Mouse (Mus musculus) kidney, adult 2 months (tissue): Measurements from ENCODE around the gene Adra2c. TPM values are rescaled to one million over a fixed set of nuclear protein-coding genes. Genes with fewer than 3 reads are reported as not detected.

Source experiments
- DNase-seq: peaks from one replicate; pipeline ENCODE4 v3.0.0; 2021
- H3K27ac ChIP-seq: fragments of 200-500 bp; 2 replicates; pipeline ENCODE4 v1.5.1; 2012; ENCODE audit warnings: low read depth, low read length, control low read depth, inconsistent platforms; ENCODE audit not compliant: insufficient read depth
- H3K27me3 ChIP-seq: fragments of 200-500 bp; replicated peaks from 2 replicates; pipeline ENCODE4 v1.6.1; 2012; ENCODE audit warnings: mild to moderate bottlenecking, moderate library complexity, low read length, inconsistent platforms; ENCODE audit not compliant: control insufficient read depth, insufficient read depth
- H3K36me3 ChIP-seq: fragments of 200-500 bp; 2 replicates; pipeline ENCODE4 v1.6.1; 2012; ENCODE audit warnings: mild to moderate bottlenecking, moderate library complexity, low read length, inconsistent platforms; ENCODE audit not compliant: control insufficient read depth, insufficient read depth
- H3K4me1 ChIP-seq: fragments of 200-500 bp; 2 replicates; pipeline ENCODE4 v1.6.1; 2011; ENCODE audit warnings: low read length; ENCODE audit not compliant: control insufficient read depth, insufficient read depth
- H3K4me3 ChIP-seq: fragments of 200-500 bp; 2 replicates; pipeline ENCODE4 v1.5.1; 2011; ENCODE audit warnings: mild to moderate bottlenecking, low read depth, low read length, control low read depth; ENCODE audit not compliant: insufficient read depth
- CTCF ChIP-seq: fragments of 200-500 bp; conservative IDR thresholded peaks from 2 replicates; pipeline ENCODE4 v1.5.1; 2011; ENCODE audit warnings: low read depth, mild to moderate bottlenecking, control low read depth, low read length, moderate library complexity, mixed read lengths; ENCODE audit not compliant: insufficient read depth, insufficient read length
- POLR2A ChIP-seq: fragments of 200-500 bp; IDR thresholded peaks from one replicate; pipeline ENCODE4 v1.6.1; 2011; ENCODE audit warnings: low read depth, low read length, control low read depth
- WGBS: fragments of 180-500 bp; shearing (Covaris S2); methylation state at CpG from one replicate; pipeline ENCODE4 v1.1.7; 2018; 5-methylcytosine and 5-hydroxymethylcytosine counted together
- polyA plus RNA-seq: library from polyadenylated mRNA; depleted of rRNA; stranded (reverse); fragments of >200 nt; gene quantifications from 2 replicates; pipeline ENCODE4 v1.2.3, GENCODE M21; 2012

Gene Adra2c
- polyA plus RNA-seq, 1 experiment = 1.8 TPM

DNA sequence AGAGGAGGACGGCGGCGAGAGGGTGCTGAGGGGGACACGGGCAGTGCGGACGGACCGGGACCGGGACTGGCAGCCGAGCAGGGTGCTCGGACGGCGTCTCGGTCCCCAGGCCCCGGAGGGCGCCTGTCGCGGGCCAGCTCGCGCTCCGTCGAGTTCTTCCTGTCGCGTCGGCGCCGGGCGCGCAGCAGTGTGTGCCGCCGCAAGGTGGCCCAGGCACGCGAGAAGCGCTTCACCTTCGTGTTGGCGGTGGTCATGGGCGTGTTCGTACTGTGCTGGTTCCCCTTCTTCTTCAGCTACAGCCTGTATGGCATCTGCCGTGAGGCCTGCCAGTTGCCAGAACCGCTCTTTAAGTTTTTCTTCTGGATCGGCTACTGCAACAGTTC lies 2.7 kb downstream of the Adra2c start:
- H3K4me3 ChIP-seq = no peak overlapping the region
- H3K36me3 ChIP-seq = no peaks in the 10 kb centered on the region
- no peak for DNase-seq
- no peaks in the 10 kb centered on the region for H3K4me1 ChIP-seq
- H3K27ac ChIP-seq = no peak overlapping the region
- H3K27me3 ChIP-seq = no peaks in the 10 kb centered on the region
- WGBS = 4% methylated on average over 40 of the region's 40 CpGs
- no peak for TF ChIP-seq CTCF
- TF ChIP-seq POLR2A = no peak

DNA sequence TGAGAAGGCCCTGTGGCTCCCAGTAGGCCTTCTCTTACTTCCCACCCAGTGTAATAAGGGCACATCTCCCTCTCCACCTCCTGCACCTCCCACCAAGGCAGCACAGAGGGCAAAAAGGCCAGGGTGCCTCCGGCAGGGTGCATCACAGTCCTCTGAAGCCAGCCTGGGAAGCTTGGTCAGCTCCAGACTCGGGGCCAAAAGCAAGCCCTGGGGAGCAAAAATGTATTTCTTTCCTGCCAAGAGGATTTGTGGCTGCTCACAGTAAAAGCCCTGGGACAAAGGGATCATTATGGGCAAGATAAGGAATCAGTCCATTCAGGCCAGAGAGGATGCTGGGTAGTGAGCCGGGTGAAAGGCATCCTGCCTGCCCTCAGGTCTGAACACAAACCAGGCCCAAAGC lies 7.2 kb downstream of the Adra2c start:
- no peaks in the 10 kb centered on the region for H3K4me1 ChIP-seq
- no peak for TF ChIP-seq CTCF
- TF ChIP-seq POLR2A = no peak
- DNase-seq = no peak
- H3K27ac ChIP-seq = no peak overlapping the region
- H3K36me3 ChIP-seq = no peaks in the 10 kb centered on the region
- 67% methylated on average over 3 of the region's 3 CpGs for WGBS
- H3K4me3 ChIP-seq = no peak overlapping the region
- H3K27me3 ChIP-seq = no peaks in the 10 kb centered on the region

DNA sequence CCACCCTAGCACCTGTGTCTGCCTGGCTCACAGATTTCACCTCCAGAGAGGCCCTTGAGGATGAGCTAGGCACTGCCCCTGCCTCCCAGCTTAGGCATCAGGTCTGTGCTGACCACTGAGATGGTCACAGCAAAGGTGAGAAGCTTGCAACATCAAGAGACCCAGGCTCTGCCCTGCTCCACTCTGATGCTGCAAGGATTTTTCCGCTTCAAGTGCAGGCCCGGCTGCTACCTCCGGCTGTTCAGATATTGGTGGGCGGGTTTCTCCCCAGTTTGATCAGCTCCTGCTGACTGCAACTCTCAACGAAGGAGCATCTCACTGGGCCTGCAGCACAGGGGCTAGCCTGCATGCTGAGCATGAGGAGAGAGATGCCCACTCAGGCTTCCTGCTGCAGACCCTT lies 8.1 kb downstream of the Adra2c start:
- Histone ChIP-seq H3K27me3 (no peaks in the 10 kb centered on the region), H3K4me3 (no peak overlapping the region), H3K36me3 (no peaks in the 10 kb centered on the region), H3K27ac (no peak overlapping the region), H3K4me1 (no peaks in the 10 kb centered on the region)
- no peak for TF ChIP-seq CTCF
- no peak for TF ChIP-seq POLR2A
- WGBS = 79% methylated on average over 5 of the region's 5 CpGs
- DNase-seq = no peak

DNA sequence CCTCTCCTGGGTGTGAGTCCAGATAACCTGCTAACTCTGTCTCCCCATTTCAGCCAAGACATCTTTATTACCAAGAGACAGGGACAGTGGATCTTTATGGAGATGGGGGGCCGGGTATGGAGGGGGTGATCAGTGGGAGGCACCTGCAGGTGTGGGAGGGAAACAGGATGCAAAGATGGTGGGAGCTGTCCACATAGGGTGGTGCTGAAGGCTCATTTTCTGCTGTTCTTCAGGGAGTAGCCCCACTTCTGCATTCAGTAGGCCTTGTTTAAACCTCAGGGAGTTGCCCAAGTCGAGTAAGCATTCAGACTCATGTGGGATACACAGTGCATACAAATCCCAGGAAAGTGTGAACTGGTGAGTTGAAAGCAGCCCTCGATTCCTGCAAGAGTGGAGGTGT lies 21.5 kb downstream of the Adra2c start:
- TF ChIP-seq CTCF (no peak), POLR2A (no peak)
- DNase-seq = no peak
- Histone ChIP-seq H3K27me3 (no peaks in the 10 kb centered on the region), H3K27ac (no peak overlapping the region), H3K4me1 (no peaks in the 10 kb centered on the region), H3K36me3 (no peaks in the 10 kb centered on the region), H3K4me3 (no peak overlapping the region)
- WGBS = 24% methylated on average over 3 of the region's 3 CpGs

DNA sequence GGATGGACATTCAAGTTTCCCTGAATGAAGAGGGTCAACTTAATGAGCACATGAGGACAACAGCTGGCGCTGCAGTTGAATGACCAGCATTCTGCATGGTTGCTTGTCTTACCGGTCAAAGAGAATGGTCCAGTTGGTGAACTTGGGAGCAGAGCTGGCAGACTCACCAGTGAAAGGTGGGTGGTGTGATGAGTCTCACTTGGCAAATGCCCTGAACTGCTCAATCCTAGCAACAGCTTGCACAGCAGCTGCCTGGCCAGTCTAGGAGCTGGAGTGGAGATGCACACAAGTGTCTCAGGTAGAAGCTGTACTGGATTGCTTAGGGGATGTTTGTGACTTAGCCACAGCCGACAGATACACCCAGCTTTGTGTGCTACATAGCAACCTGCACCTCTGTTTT lies 26.1 kb downstream of the Adra2c start:
- no peak for DNase-seq
- no peaks in the 10 kb centered on the region for H3K4me1 ChIP-seq
- no peak overlapping the region for H3K27ac ChIP-seq
- no peak overlapping the region for H3K4me3 ChIP-seq
- H3K36me3 ChIP-seq = no peaks in the 10 kb centered on the region
- H3K27me3 ChIP-seq = no peaks in the 10 kb centered on the region
- no peak for TF ChIP-seq CTCF
- no peak for TF ChIP-seq POLR2A
- 73% methylated on average over 3 of the region's 3 CpGs for WGBS

DNA sequence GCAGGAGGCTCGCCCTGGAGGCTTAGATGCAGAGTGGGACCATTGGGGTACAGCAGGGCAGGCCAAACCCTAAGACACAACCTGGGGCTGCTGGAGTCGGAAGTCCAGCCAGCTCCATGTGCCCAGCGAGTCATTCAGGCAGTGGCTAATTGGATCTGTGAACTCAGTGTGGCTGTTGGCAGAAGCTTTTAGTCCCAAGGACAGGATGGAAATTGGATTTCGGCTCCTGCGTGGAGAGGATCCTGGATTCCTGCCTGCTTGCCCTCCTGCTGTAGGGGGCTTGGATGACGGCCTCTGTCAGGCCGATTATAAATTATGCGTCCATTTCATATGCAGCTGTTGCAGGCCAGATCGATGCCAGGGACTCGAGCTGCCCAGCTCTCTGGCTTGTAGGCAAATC lies 27.2 kb downstream of the Adra2c start:
- Histone ChIP-seq H3K4me3 (no peak overlapping the region), H3K36me3 (no peaks in the 10 kb centered on the region), H3K27me3 (no peaks in the 10 kb centered on the region), H3K27ac (no peak overlapping the region), H3K4me1 (no peaks in the 10 kb centered on the region)
- TF ChIP-seq CTCF (no peak), POLR2A (no peak)
- 67% methylated on average over 10 of the region's 10 CpGs for WGBS
- DNase-seq = no peak

DNA sequence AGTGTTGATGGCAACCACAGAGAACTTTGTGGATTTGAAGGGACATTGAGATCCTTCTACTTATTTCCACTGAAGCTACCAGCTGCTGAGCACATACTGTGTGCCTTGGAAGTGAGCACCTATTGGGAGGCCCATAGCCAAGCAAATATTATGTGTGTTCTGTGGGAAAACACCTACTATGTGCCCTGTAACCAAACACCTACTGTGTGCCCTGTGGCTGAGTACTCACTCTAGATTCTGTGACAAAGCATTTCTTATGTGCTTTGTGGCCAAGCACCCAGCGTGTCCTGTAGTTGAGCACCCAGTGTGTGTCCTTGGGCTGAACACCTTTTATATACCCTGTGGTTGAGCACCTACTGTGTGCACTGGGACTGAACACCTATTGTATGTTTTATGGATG lies 28.6 kb downstream of the Adra2c start:
- 100% methylated on average over 1 of the region's 1 CpGs for WGBS
- Histone ChIP-seq H3K27ac (no peak overlapping the region), H3K27me3 (no peaks in the 10 kb centered on the region), H3K4me3 (no peak overlapping the region), H3K36me3 (no peaks in the 10 kb centered on the region), H3K4me1 (no peaks in the 10 kb centered on the region)
- no peak for DNase-seq
- TF ChIP-seq CTCF = no peak
- no peak for TF ChIP-seq POLR2A

DNA sequence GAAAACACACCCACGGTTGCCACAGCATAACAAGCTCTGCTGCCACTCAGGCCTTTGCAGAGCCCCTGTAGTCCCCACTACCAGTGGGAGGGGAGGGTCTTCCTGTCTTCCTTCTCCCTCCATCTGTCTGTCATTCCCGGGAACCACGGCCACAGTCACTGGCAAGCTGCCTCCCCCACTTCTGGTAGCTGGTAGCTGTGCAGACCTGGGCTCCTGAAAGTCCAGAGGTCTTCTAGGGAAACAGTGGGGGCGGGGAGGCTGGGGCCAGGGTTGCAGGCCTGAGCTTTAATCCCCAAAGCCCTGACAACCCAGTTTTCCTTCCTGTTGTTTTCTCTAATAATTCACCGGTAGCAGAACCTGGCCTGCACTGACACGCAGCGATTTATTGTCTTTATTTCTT lies 31.7 kb downstream of the Adra2c start:
- Histone ChIP-seq H3K27ac (no peak overlapping the region), H3K27me3 (no peaks in the 10 kb centered on the region), H3K36me3 (no peaks in the 10 kb centered on the region), H3K4me3 (no peak overlapping the region), H3K4me1 (peaks cover 11% of the 10 kb centered on the region)
- peak; percentile 18 for DNase-seq
- TF ChIP-seq POLR2A (no peak), CTCF (no peak)
- 39% methylated on average over 7 of the region's 7 CpGs for WGBS
